Mouse (Mus musculus) adrenal gland, postnatal 36 days (tissue): ENCODE data around the gene Krtap8-1. TPM values are rescaled to one million over a fixed set of nuclear protein-coding genes. Genes with fewer than 3 reads are reported as not detected.

Source experiments
- DNase-seq, 2 experiments: peaks; one replicate each; pipeline ENCODE4 v3.0.0; 2021; ENCODE audit warnings: mixed read lengths in 1 of 2
- long read RNA-seq, 2 experiments: library from polyadenylated mRNA; stranded (forward); transcript quantifications; one replicate each; pipeline ENCODE4 v2.0.0; 2021; ENCODE audit warnings: borderline sequencing depth in 2 of 2
- total RNA-seq, 2 experiments: library from RNA; stranded (reverse); gene quantifications; 2 replicates each; pipeline ENCODE4 v1.2.3; 2021

Krtap8-1 gene
- not detected for total RNA-seq
- long read RNA-seq, experiment 1 = 0 reads
- long read RNA-seq, experiment 2 = 0 reads

GRCm38 (mm10) chr16:89487852-89488251 is at the start of gene Krtap8-1:
Gene Krtap8-1, minus strand, starts transcription at chr16:89487952.
- no peak for DNase-seq

DNA sequence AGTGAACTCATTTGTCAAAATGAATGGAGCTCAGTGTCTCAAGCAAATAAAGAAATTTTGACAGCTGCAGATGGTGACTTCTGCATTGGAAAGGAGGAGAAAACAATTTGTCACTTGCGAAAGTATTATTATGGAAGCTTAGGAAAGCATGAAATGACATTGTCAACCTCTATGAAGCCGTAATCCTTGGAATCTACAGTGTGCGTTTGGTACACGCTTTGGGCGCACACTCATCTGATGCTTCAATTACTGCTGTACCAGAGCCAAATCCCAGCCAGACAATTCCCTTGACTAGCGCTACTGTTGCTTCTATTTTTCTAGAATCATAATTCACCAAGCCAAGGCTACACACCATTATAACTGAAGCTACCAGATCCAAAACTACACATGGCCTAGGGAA is 49.6 kb upstream of the Krtap8-1 start:
- no peak for DNase-seq

DNA sequence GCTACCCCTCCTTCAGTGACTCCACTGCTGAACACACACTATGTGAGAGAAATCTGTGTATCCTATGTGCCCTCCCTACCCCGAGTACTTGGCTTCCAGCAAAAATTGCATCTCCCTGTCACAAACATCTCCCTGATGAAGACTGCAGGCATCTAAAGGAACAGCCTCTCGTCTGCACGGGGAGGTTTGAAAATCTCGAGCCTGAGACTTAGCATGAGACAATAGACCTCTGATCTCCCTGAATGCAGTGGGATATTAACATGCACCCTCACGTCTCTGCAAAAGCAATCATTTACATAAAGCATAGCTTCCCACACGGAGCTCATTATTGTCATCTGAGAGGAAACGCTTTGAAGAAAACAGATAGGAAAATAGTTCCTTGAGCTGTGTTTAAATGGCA is 42.8 kb upstream of the Krtap8-1 start:
- DNase-seq = no peak

DNA sequence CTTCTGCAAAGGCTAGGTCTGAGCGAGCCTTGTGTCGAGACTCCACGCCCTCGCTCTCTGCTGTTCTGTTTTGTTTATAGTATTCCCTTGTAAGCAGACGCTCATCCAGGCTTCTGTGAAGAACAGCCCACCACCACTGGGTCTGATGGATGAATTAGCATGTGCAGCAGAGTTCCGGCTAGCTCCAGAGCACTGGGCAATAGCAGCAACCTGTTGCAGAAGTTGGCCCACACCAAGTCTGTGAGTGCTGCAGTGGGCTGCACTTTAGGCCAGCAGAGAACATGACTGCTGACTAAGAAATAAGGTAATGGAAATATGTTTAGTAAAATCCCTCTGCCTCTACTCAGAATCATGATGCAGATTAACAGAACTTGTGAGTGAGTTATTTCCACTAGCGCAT is 42.1 kb upstream of the Krtap8-1 start:
- DNase-seq = no peak

DNA sequence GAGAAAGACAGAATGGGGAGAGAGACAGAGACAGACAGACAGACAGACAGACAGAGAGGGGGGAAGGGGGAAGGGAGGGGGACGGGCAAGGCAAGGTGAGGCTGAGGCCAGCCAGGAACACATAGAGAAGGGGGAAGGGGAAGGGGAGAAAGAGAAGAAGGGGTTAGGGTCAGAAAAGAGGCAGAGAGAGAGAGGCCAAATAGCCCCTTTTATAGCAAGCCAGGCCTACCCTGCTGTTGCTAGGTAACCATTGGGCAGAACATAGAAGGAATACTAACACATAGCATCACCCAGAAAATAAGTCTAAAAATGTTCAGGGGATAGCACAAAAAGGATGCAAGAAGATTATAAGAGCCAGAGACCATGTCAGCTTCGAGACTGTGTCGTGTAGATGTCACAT is 40.6 kb upstream of the Krtap8-1 start:
- DNase-seq = no peak

DNA sequence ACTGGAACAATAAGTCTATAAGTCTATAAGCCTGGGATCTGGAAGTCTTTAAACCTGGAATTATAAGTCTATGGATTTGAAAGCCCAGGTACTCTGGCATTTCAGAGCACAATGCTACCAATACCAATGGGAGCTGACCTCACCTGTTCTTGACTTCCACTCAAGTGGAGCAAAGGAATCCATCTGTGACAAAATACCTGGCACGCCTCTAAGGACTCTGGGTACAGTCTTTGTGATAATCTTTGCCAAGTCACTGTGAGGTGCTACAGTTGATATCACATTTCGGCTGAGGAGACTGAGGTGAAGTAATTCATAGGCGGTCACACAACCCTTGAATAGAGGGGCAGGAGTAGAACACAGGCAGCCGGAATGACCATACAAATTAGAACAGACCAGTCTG is 33.2 kb upstream of the Krtap8-1 start:
- DNase-seq = no peak

DNA sequence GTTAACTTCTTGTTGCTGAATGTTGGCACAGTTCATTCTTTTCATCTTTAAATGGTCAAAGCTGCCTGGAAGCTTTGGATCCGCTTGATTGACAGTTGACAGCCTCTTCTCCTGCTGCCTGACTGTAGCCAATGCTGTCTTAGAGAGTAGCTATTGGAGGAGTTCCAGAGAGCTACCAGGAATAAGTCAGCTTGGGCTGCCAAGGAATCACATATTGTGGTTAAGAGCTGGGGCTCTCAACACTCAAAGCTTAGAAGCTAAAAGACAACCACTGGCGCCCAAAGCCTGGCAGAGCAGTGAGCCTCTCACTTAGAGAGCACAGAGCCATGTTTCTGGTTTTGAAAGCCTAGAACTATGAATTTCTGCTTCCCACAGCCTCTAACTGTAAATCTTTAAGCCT is 32.8 kb upstream of the Krtap8-1 start:
- DNase-seq = no peak

- DNase-seq = no peak
Measured at GRCm38 (mm10) chr16:89520091-89520490, 32.3 kb upstream of the Krtap8-1 start.

DNA sequence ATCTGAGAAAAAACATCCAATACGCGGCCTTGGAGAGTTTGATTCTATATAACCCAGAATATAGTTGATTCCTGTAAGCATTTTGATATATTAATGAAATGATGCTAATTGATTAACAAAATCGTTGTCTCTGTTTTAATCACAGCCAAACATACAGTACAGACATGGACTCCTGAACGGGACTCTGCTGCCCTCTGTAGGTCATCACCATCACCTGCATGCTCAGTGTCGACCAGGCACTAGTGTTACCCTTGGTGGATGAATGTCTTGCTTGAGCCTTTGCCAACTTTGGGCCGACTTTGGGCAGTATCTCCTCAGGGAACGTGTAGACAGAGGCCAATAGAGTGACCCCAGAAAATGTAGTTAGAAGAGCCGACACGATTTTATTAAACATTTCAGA is 29.9 kb upstream of the Krtap8-1 start:
- DNase-seq = peak; percentile 65 to 71

DNA sequence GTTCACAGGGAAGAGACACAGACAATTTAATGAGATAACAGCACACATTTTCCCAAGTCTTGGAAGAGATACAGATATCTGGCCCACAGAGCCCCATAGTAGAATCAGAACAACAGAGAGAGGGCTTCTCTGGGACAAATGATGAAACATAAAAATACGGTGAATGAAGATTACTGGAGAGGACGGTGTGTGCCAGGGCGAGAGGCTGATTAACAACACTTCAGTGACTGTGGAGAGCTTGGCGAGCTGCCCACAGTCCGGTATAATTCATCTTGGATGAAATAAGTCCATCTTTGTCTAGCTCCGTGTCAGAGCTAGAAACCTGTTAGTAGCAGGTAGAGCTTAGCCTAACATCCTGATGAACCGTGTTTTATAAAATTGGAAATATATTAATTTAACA is 25.7 kb upstream of the Krtap8-1 start:
- peak in 1 of 2 experiments; percentile 16 for DNase-seq

DNA sequence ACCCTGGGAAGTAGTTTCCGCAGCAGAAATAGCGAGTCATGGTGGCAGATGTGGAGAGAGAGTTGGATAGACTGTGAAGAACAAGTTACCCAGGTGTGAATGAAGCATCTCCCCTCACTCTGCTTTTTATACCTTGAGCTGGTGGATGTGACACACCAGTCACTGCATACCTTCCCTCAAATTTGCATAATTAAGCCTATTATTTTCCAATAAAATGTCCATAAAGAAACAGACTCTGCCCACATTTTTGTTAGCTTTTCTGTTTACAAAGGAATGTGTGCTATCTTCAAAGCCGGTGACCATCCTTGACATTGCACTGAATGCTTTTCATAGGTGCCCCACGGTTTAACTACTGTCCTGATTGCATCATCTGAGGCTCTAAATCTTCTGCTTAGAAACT is 20.5 kb upstream of the Krtap8-1 start, which contains the start of gene Krtap7-1:
Gene Krtap7-1, minus strand, starts transcription at position 101 of the 400 bp plus-strand sequence.
- no peak for DNase-seq

DNA sequence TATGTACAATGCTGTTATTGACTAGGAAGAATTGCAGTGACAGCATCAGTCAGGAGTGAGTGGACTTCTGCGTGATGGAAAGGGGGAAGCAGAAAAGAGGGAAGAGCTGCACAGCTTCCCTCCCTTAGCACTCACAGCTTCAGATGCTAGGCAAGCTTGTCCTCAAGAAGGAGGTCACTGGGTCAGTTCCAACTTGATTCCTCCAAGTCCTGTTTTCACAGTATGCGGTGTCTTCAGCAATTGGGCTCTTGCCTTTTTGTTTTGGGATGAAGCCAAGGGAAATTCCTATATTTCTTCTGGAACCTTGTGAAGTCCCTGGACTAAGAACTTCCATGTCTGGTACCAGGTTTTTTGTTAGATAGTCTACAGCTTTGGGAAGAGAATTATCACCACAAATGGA is 15.8 kb upstream of the Krtap8-1 start:
- DNase-seq = no peak

DNA sequence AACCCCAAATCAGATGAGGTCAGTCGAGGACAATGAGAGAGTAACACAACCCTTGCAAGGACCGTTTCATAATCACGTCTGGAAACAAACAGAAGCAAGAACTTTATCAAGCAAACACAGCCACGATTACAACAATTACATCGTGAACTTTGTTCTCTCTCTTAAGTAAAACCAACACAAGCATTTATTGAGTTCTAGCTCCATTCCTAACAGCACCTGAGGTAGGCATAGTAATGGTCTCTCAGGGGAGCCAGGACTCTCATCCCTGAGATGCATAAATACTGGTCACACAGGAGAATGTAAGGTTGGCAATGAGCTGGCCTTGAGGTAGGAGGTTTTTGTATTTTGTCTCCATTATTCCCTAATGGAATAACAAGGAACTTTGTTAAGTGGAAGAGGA is 14.1 kb upstream of the Krtap8-1 start:
- DNase-seq = no peak

DNA sequence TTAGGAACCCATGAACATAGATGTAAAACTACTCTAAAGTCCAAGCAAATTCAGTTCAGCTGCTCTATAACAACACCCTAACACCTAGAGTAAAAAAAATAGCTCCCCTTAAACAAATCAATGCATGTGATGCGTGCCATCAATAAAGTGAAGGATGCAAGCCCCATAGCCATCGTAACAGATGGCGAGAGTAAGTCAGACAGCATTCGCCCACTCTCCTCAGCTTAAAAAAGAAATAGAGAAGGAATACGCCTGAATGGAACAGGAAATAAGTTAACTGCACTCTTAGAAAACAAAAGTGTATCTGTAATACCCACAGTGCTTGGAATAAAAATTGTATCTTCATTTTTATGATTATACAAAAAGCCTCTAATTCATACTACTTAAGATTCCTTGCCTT is 9.2 kb upstream of the Krtap8-1 start:
- DNase-seq = no peak

DNA sequence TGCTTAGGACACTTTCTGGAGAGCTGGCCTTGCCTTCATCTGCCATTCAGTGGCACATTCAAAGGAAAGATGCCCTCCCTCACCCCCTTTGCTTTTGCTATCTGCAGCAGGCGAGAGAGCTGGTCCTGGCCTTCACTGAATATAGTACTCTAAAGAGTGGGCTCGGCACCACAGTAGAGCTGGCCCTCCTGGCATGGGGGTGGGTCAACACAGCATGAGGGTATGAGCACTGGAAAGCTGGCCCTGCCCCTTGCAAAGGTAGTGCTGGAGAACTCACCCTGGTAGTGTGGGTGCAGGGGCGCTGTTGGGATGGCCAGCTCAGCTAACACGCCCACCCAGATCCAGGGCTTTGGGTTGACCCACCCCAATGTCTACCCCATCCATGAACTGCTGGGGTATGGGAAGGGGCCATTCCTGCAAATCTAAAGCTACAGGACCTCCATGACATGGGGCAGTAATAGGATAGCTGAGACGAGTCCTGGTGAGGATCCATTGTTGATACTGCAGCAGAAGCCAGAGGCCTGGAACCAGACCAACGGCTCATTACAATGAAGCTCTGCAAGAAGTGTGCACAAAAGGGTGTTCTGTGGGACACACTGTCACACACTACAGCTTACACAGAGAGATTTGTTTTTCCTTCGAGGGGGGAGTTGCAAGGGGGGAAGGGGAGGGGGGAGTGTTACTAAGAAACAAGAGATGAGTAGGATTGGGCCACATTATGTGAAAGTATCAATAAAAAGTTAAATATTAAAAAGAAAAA is 7.8 kb upstream of the Krtap8-1 start:
- DNase-seq = no peak

GRCm38 (mm10) chr16:89477679-89478314 is 10.0 kb downstream of the Krtap8-1 start:
- DNase-seq = no peak

GRCm38 (mm10) chr16:89461189-89461588 is 26.6 kb downstream of the Krtap8-1 start:
- DNase-seq = no peak

Other genes with a start within 250 kb of the Krtap8-1 start
- not detected for gene Krtap21-1, start 84.1 kb downstream of the Krtap8-1 start, total RNA-seq
- not detected for gene Krtap6-2, start 67.8 kb downstream of the Krtap8-1 start, total RNA-seq
- not detected for gene Krtap7-1, start 20.4 kb upstream of the Krtap8-1 start, total RNA-seq
- not detected for gene Krtap11-1, start 83.2 kb upstream of the Krtap8-1 start, total RNA-seq